Mouse (Mus musculus) mouse embryonic stem cell (cell line): Measurements from ENCODE around the gene Strap.
"Not testable (repeated sequence)": the region's sequence is repeated elsewhere in the genome, so short reads cannot be mapped to it uniquely, and the experiment has no call there.

ENCODE experiments used
- in situ Hi-C, 2 experiments: fragments of 300-500 bp; cut with MboI; formaldehyde crosslinking; loops; 1 replicate in 1 of 2; 3 replicates in 1 of 2; pipeline ENCODE4 v1.14.3; 2019 to 2020; ENCODE audit warnings: low sequenced_read_pairs in 2 of 2, low pct_unique_long_range_greater_than_20kb in 1 of 2, mixed read lengths in 1 of 2; ENCODE audit not compliant: unreplicated experiment in 1 of 2

The Strap gene

GRCm38 (mm10) chr6:137734846-137735609 is at the start of gene Strap:
Gene Strap, plus strand, starts transcription at chr6:137735078.
- in situ Hi-C loops, result loop anchor here in 1 of 2 experiments (25.0 kb wide), 1 partner anchor 273 kb away; no protein-coding TSS in a partner anchor

- in situ Hi-C loops, result no loop called here
Measured at GRCm38 (mm10) chr6:137687667-137688066, 47.2 kb upstream of the Strap start.

- in situ Hi-C loops, result no loop called here
Measured at GRCm38 (mm10) chr6:137688079-137688478, 46.8 kb upstream of the Strap start.

GRCm38 (mm10) chr6:137688506-137689105 is 46.3 kb upstream of the Strap start:
- in situ Hi-C loops, result no loop called here

- in situ Hi-C loops, result no loop called here
Measured at GRCm38 (mm10) chr6:137690550-137691119, 44.2 kb upstream of the Strap start.

- in situ Hi-C loops, result no loop called here
Measured at GRCm38 (mm10) chr6:137694310-137694709, 40.6 kb upstream of the Strap start.

GRCm38 (mm10) chr6:137695046-137695445 is 39.8 kb upstream of the Strap start:
- in situ Hi-C loops, result no loop called here

- in situ Hi-C loops, result no loop called here
Measured at GRCm38 (mm10) chr6:137696445-137697204, 38.3 kb upstream of the Strap start.

- in situ Hi-C loops, result no loop called here
Measured at GRCm38 (mm10) chr6:137699434-137699833, 35.4 kb upstream of the Strap start.

- in situ Hi-C loops, result no loop called here
Measured at GRCm38 (mm10) chr6:137702186-137702585, 32.7 kb upstream of the Strap start.

GRCm38 (mm10) chr6:137702918-137703317 is 32.0 kb upstream of the Strap start:
- in situ Hi-C loops, result no loop called here

- in situ Hi-C loops, result no loop called here
Measured at GRCm38 (mm10) chr6:137703431-137703830, 31.4 kb upstream of the Strap start.

GRCm38 (mm10) chr6:137704300-137704939 is 30.5 kb upstream of the Strap start:
- in situ Hi-C loops, result no loop called here

- in situ Hi-C loops, result no loop called here
Measured at GRCm38 (mm10) chr6:137706209-137706608, 28.7 kb upstream of the Strap start.

GRCm38 (mm10) chr6:137708726-137709405 is 26.0 kb upstream of the Strap start:
- in situ Hi-C loops, result not testable (repeated sequence)

GRCm38 (mm10) chr6:137710179-137711037 is 24.5 kb upstream of the Strap start:
- in situ Hi-C loops, result loop anchor here in 1 of 2 experiments (10.0 kb wide), 1 partner anchor 46 kb away; no protein-coding TSS in a partner anchor
